Mouse (Mus musculus): ENCODE results near the gene Nmt1.

GRCm38 (mm10) chr11:103004852-103005251 lies 23.1 kb upstream of the Nmt1 start:
- no peak for TF ChIP-seq POLR2A (IDR thresholded peaks at IDR 0.05; ENCODE audit: control insufficient read depth in 1 of 2, insufficient read depth in 1 of 2, low read depth in 1 of 2, low read length in 2 of 2, poor library complexity in 1 of 2)
- TF ChIP-seq CTCF (IDR thresholded peaks at IDR 0.05 in 2 of 3, conservative IDR thresholded peaks at IDR 0.05 in 1 of 3; ENCODE audit: control insufficient read depth in 1 of 3, insufficient read depth in 1 of 3, low read depth in 2 of 3, low read length in 3 of 3, poor library complexity in 1 of 3, severe bottlenecking in 1 of 3), result no peak
- no peak for TF ChIP-seq MXI1 (IDR thresholded peaks at IDR 0.05; ENCODE audit: low read depth, low read length)
- no peak for TF ChIP-seq ETS1 (IDR thresholded peaks at IDR 0.05; ENCODE audit: low read depth, low read length)
- TF ChIP-seq TAL1 (IDR thresholded peaks at IDR 0.05; ENCODE audit: low read length), result no peak
- no peak for TF ChIP-seq E2F4 (IDR thresholded peaks at IDR 0.05; ENCODE audit: borderline replicate concordance, low read depth, low read length)

All from MEL (cell line).